Mouse (Mus musculus): ENCODE results near the gene Timp4.
"Not testable (repeated sequence)": the region's sequence is repeated elsewhere in the genome, so short reads cannot be mapped to it uniquely, and the experiment has no call there.

Gene Timp4

GRCm38 (mm10) chr6:115251531-115251985, 447 bp downstream of the Timp4 start:
- peak; percentile 51 for DNase-seq (ENCODE audit: low spot score)

GRCm38 (mm10) chr6:115245500-115246058, 6.4 kb downstream of the Timp4 start:
- DNase-seq (ENCODE audit: low spot score): no peak

DNA sequence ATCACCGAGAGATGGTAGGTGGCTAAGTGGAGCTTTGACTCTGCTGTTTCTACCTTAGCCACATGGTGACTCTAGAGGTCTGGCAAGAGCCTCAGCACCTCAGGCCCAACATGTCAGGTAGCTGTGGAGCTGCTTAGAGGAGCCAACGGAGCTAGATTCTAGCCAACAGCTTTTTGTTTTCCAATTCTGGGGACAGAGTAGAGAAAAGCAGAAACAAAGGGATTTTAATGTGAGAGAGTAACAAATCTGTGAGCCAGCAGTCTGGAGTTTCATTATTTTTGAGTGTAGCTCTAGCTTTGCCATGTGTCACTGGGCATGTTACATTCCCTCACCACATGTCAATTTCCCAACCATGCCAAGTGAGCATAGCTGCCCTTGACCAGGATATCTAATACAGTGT, 7.8 kb downstream of the Timp4 start:
- no peak for DNase-seq (ENCODE audit: low spot score)

DNA sequence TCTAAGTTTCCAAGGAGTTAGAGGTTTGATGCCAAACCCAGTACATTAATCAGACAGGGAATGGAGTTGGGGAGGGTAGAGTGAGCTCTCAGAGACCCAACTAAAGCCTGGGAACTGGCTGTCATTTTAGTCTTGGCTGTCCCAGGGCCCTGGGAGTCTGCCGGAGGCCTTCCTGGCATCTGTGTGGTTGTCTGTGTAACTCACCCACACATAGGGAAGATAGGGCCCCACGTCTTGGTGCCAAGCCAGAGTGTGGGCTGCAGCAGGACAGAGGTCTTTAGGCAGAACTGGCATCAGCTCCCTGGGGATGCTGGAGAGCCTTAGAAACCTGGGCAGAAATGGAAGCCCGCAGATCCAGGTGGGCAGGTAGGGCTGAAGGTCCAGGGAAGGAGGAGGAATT, 10.1 kb downstream of the Timp4 start:
- no peak for DNase-seq (ENCODE audit: low spot score)

GRCm38 (mm10) chr6:115241131-115241699, 10.8 kb downstream of the Timp4 start:
- no peak for DNase-seq (ENCODE audit: low spot score)

GRCm38 (mm10) chr6:115240431-115240830, 11.6 kb downstream of the Timp4 start:
- not testable (repeated sequence) for DNase-seq (ENCODE audit: low spot score)

- DNase-seq (ENCODE audit: low spot score): no peak
Observed at GRCm38 (mm10) chr6:115239335-115239734, 12.7 kb downstream of the Timp4 start.

DNA sequence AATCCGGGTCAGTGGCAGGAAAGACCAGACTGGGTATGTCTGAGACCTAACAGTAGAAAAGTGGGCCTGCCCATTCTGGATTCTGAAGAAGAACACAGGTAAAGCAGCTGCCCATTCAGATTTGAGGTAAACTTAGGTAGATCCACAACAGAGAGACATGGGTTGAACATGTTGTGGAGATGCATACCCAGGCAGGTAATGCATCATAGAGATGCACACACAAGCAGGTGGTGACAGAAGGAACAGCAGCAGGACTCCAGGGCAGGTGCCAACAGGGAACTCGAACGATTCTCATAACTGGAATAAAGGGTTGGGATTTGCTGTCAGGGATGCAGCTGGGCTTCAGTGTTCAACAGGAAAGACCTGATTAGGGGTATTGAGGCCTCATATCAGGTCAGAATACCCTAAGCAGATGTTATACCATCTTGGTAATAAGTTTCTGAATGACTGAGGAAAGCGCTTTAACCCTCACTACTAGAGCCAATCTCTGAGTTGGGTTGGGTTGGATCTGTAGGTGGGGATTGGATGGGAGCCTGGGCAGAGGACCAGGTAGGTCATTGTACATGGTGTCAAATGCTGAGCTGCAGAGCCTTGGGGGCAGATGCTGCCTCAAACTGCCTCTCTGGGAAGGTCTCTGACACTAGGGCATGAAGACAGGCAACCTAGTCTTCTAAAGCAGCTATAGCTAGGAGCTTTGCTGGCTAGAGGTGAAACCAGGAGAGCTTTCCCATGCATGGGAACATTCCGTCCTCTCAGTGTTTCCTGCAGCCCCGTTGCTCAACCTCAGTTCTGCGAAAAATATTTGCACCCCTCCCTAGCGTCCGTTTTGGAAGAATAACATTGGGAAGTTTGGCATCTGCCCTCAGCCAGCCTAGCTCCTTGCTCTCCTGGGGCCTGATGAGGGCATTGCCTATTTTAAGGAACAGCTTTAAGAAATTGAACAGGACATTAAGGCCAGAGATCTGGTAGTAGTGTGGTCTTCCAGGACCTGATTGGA, 13.7 kb downstream of the Timp4 start:
- DNase-seq (ENCODE audit: low spot score): peak; percentile 10

GRCm38 (mm10) chr6:115232562-115232961, 19.4 kb downstream of the Timp4 start:
- DNase-seq (ENCODE audit: low spot score): no peak

GRCm38 (mm10) chr6:115231836-115232235, 20.2 kb downstream of the Timp4 start:
- DNase-seq (ENCODE audit: low spot score): no peak

DNA sequence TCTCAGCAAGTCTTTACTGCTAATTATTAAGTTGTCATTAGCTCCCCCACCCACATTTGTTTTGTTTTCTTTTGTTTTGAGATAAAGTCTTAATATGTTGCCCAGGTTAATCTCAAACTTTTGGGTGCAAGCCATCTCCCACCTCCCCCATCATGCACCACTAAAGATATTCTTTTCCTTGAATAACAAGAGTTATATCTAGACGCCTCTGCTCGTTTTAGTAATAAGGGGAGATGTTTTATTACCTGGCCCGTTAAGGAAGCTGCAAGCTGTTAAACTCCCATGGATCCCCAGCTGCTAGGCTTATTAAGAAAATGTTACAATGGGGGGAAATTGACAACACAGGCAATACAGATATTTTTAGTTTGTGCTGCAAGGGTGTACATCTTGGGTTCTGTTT, 21.4 kb downstream of the Timp4 start:
- DNase-seq (ENCODE audit: low spot score): no peak

- DNase-seq (ENCODE audit: low spot score): peak; percentile 65
Observed at GRCm38 (mm10) chr6:115227529-115227928, 24.5 kb downstream of the Timp4 start.

- DNase-seq (ENCODE audit: low spot score): no peak
Observed at GRCm38 (mm10) chr6:115227043-115227442, 25.0 kb downstream of the Timp4 start, which contains the start of gene Gm17482. Gm17482 (plus strand) TSS chr6:115227343.

GRCm38 (mm10) chr6:115225519-115225918, 26.5 kb downstream of the Timp4 start:
- no peak for DNase-seq (ENCODE audit: low spot score)

GRCm38 (mm10) chr6:115221215-115221641, 30.8 kb downstream of the Timp4 start:
- no peak for DNase-seq (ENCODE audit: low spot score)

GRCm38 (mm10) chr6:115213129-115213528, 38.9 kb downstream of the Timp4 start:
- no peak for DNase-seq (ENCODE audit: low spot score)

GRCm38 (mm10) chr6:115212132-115212903, 39.7 kb downstream of the Timp4 start:
- DNase-seq (ENCODE audit: low spot score): no peak

GRCm38 (mm10) chr6:115210820-115211219, 41.2 kb downstream of the Timp4 start:
- no peak for DNase-seq (ENCODE audit: low spot score)

DNA sequence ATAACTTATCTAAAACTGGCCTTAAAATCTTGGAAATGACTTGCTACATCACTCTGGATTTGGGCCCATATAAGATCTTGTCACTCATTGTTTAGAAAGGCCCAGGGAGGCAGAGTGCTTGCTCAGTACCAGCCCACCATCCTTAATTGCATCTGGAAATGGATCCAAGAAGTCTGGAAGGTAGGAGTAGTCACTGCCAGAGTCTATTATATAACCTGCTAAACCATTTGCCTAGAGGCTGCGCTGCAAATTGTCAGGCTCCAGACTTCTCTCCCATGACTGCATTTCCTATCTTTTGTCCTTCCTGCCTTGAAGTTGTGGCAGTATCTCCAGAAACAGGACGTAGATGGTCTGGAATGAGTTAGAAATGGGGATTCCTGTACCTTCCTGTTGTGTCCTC, 41.8 kb downstream of the Timp4 start:
- no peak for DNase-seq (ENCODE audit: low spot score)

- DNase-seq (ENCODE audit: low spot score): no peak
Observed at GRCm38 (mm10) chr6:115203029-115203428, 49.0 kb downstream of the Timp4 start.

DNA sequence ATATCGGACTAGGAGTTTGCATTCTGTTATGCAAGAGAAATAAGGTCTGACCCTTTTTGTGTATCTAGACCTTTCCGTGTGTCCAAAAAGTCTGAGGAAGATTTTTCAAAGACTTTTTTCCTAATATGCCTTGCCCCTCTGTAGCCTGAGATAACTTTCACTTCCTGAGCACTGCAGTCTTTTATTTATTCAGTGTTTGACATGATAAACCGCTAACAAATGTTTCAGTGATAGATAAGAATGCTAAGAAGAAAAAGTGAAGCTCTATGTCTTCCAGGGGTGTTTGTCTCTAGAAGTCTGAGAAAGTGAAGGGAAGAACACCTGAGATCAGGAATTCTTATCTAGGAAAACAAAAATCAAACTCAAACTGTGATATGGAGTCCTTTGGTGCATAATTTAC, 51.3 kb downstream of the Timp4 start:
- DNase-seq (ENCODE audit: low spot score): no peak

Data from ovary, postnatal 36 days (tissue).